Mouse (Mus musculus) cortical plate, adult 2 months (tissue): Measurements from ENCODE around the gene Unc93b1.

ENCODE experiments used
- CTCF ChIP-seq: fragments of 200-500 bp; IDR thresholded peaks from 2 replicates; pipeline ENCODE4 v1.5.1; 2011; ENCODE audit warnings: mild to moderate bottlenecking, control low read depth, low read length; ENCODE audit not compliant: insufficient read depth; ENCODE audit errors: extremely low read depth
- POLR2A ChIP-seq: fragments of 200-500 bp; IDR thresholded peaks from 2 replicates; pipeline ENCODE4 v1.6.1; 2011; ENCODE audit warnings: mild to moderate bottlenecking, low read length, control low read depth; ENCODE audit not compliant: insufficient read depth; ENCODE audit errors: extremely low read depth

DNA sequence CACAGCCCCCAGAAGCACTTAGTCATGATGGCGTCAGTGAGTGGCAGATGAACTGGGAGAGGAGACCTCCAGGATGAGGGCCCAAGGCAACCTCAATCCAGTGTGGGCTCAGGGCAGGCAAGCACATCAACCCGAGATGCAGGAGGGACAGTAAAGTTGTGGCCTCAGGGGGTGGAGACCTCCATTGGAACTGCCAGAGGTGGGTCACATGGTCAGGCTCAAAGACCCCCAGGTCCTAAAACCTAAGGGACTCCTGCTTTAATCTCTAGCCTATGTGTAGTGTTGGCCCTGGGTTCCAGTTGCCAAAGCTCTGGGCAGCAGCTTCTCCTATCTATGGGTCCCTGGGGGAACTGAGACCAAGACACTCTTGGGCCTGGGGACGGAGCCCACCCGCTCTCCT lies 6.2 kb upstream of the Unc93b1 start:
- no peak for TF ChIP-seq POLR2A
- no peak for TF ChIP-seq CTCF
